Mouse (Mus musculus): ENCODE data around the gene Def8. TPM values are rescaled to one million over a fixed set of nuclear protein-coding genes. Genes with fewer than 3 reads are reported as not detected.

The Def8 gene
- polyA plus RNA-seq, 1 experiment from 2014 or later = 11.6 TPM

GRCm38 (mm10) chr8:123478456-123479218 lies 55.3 kb downstream of the Def8 start:
- H3K27me3 ChIP-seq (replicated peaks; ENCODE audit: insufficient read depth, low read length) = no peaks in the 10 kb centered on the region
- peak overlapping the region; percentile 51 for H3K9ac ChIP-seq (replicated peaks; ENCODE audit: low read depth)
- WGBS = 30% methylated on average over 16 of the region's 16 CpGs
- peak overlapping the region; percentile 73 for H3K4me2 ChIP-seq (replicated peaks; ENCODE audit: low read depth, low read length)
- ATAC-seq = peak; percentile 14; the same call in 1 of the 2 replicates
- peak; percentile 46 for DNase-seq (ENCODE audit: low spot score)
- H3K9me3 ChIP-seq (ENCODE audit: low read length) = no peaks in the 10 kb centered on the region
- peaks cover 11% of the 10 kb centered on the region; the same call in 1 of the 2 replicates for H3K4me1 ChIP-seq (ENCODE audit: insufficient read depth, low read depth, low read length)
- H3K27ac ChIP-seq (ENCODE audit: low read length) = peak overlapping the region; percentile 83
- peaks cover 7% of the 10 kb centered on the region; the same call in 1 of the 2 replicates for H3K36me3 ChIP-seq (ENCODE audit: insufficient read depth, low read length)
- TF ChIP-seq EP300 (IDR thresholded peaks at IDR 0.05) = no peak
- TF ChIP-seq CTCF (IDR thresholded peaks at IDR 0.05) = no peak
- peak overlapping the region; percentile 93 for H3K4me3 ChIP-seq (ENCODE audit: low read depth, low read length)

- Histone ChIP-seq H3K36me3 (ENCODE audit: insufficient read depth, low read length) (peaks cover 36% of the 10 kb centered on the region), H3K27me3 (replicated peaks; ENCODE audit: insufficient read depth, low read length) (no peaks in the 10 kb centered on the region), H3K4me1 (ENCODE audit: insufficient read depth, low read depth, low read length) (peaks cover 3% of the 10 kb centered on the region; the same call in 1 of the 2 replicates), H3K9ac (replicated peaks; ENCODE audit: low read depth) (no peak overlapping the region), H3K27ac (ENCODE audit: low read length) (no peak overlapping the region), H3K4me3 (ENCODE audit: low read depth, low read length) (no peak overlapping the region), H3K9me3 (ENCODE audit: low read length) (no peaks in the 10 kb centered on the region), H3K4me2 (replicated peaks; ENCODE audit: low read depth, low read length) (no peak overlapping the region)
- no peak for TF ChIP-seq EP300 (IDR thresholded peaks at IDR 0.05)
- peak; percentile 61 for TF ChIP-seq CTCF (IDR thresholded peaks at IDR 0.05)
- DNase-seq (ENCODE audit: low spot score) (peak; percentile 21), ATAC-seq (no peak)
- 90% methylated on average over 7 of the region's 7 CpGs for WGBS
Measured at GRCm38 (mm10) chr8:123482627-123483026, 59.3 kb downstream of the Def8 start.

GRCm38 (mm10) chr8:123491280-123492075 lies 68.2 kb downstream of the Def8 start:
- DNase-seq (ENCODE audit: low spot score) (peak; percentile 84), ATAC-seq (peak; percentile 93)
- TF ChIP-seq EP300 (IDR thresholded peaks at IDR 0.05) (0 out of 2 replicates have a peak, but pooled peaks have one; percentile 14), CTCF (IDR thresholded peaks at IDR 0.05) (no peak)
- Histone ChIP-seq H3K27me3 (replicated peaks; ENCODE audit: insufficient read depth, low read length) (no peaks in the 10 kb centered on the region), H3K36me3 (ENCODE audit: insufficient read depth, low read length) (peaks cover 37% of the 10 kb centered on the region), H3K9ac (replicated peaks; ENCODE audit: low read depth) (no peak overlapping the region), H3K4me2 (replicated peaks; ENCODE audit: low read depth, low read length) (no peak overlapping the region), H3K9me3 (ENCODE audit: low read length) (no peaks in the 10 kb centered on the region), H3K27ac (ENCODE audit: low read length) (peak overlapping the region; percentile 66), H3K4me3 (ENCODE audit: low read depth, low read length) (no peak overlapping the region), H3K4me1 (ENCODE audit: insufficient read depth, low read depth, low read length) (no peaks in the 10 kb centered on the region)
- 72% methylated on average over 15 of the region's 15 CpGs for WGBS

GRCm38 (mm10) chr8:123492898-123493297 lies 69.6 kb downstream of the Def8 start:
- DNase-seq (ENCODE audit: low spot score) = no peak
- H3K27me3 ChIP-seq (replicated peaks; ENCODE audit: insufficient read depth, low read length) = no peaks in the 10 kb centered on the region

GRCm38 (mm10) chr8:123497699-123498098 lies 74.4 kb downstream of the Def8 start:
- DNase-seq (ENCODE audit: low spot score) = no peak

More at GRCm38 (mm10) chr8:123492898-123493297, 69.6 kb downstream of the Def8 start:
- H3K9me3 ChIP-seq (ENCODE audit: low read length) = no peaks in the 10 kb centered on the region
- ATAC-seq = no peak
- 96% methylated on average over 9 of the region's 9 CpGs for WGBS
- H3K36me3 ChIP-seq (ENCODE audit: insufficient read depth, low read length) = peaks cover 28% of the 10 kb centered on the region
- no peak for TF ChIP-seq EP300 (IDR thresholded peaks at IDR 0.05)
- TF ChIP-seq CTCF (IDR thresholded peaks at IDR 0.05) = no peak
- H3K4me3 ChIP-seq (ENCODE audit: low read depth, low read length) = no peak overlapping the region
- no peak overlapping the region for H3K4me2 ChIP-seq (replicated peaks; ENCODE audit: low read depth, low read length)
- no peaks in the 10 kb centered on the region for H3K4me1 ChIP-seq (ENCODE audit: insufficient read depth, low read depth, low read length)
- no peak overlapping the region for H3K27ac ChIP-seq (ENCODE audit: low read length)
- no peak overlapping the region for H3K9ac ChIP-seq (replicated peaks; ENCODE audit: low read depth)

GRCm38 (mm10) chr8:123498963-123499362 lies 75.6 kb downstream of the Def8 start:
- no peak for ATAC-seq
- no peak overlapping the region for H3K4me3 ChIP-seq (ENCODE audit: low read depth, low read length)
- 90% methylated on average over 11 of the region's 11 CpGs for WGBS
- no peaks in the 10 kb centered on the region for H3K27me3 ChIP-seq (replicated peaks; ENCODE audit: insufficient read depth, low read length)
- no peak overlapping the region for H3K4me2 ChIP-seq (replicated peaks; ENCODE audit: low read depth, low read length)
- H3K27ac ChIP-seq (ENCODE audit: low read length) = no peak overlapping the region
- peaks cover 12% of the 10 kb centered on the region; the same call in 1 of the 2 replicates for H3K36me3 ChIP-seq (ENCODE audit: insufficient read depth, low read length)
- H3K4me1 ChIP-seq (ENCODE audit: insufficient read depth, low read depth, low read length) = no peaks in the 10 kb centered on the region
- no peak overlapping the region for H3K9ac ChIP-seq (replicated peaks; ENCODE audit: low read depth)
- DNase-seq (ENCODE audit: low spot score) = no peak
- H3K9me3 ChIP-seq (ENCODE audit: low read length) = no peaks in the 10 kb centered on the region
- TF ChIP-seq CTCF (IDR thresholded peaks at IDR 0.05) (no peak), EP300 (IDR thresholded peaks at IDR 0.05) (no peak)

More at GRCm38 (mm10) chr8:123497699-123498098, 74.4 kb downstream of the Def8 start:
- Histone ChIP-seq H3K4me2 (replicated peaks; ENCODE audit: low read depth, low read length) (no peak overlapping the region), H3K4me3 (ENCODE audit: low read depth, low read length) (no peak overlapping the region), H3K27me3 (replicated peaks; ENCODE audit: insufficient read depth, low read length) (no peaks in the 10 kb centered on the region), H3K36me3 (ENCODE audit: insufficient read depth, low read length) (peaks cover 21% of the 10 kb centered on the region), H3K4me1 (ENCODE audit: insufficient read depth, low read depth, low read length) (no peaks in the 10 kb centered on the region), H3K9me3 (ENCODE audit: low read length) (no peaks in the 10 kb centered on the region), H3K27ac (ENCODE audit: low read length) (no peak overlapping the region), H3K9ac (replicated peaks; ENCODE audit: low read depth) (no peak overlapping the region)
- ATAC-seq = no peak
- TF ChIP-seq EP300 (IDR thresholded peaks at IDR 0.05) (no peak), CTCF (IDR thresholded peaks at IDR 0.05) (peak; percentile 37; the same call in 1 of the 2 replicates)
- 82% methylated on average over 4 of the region's 4 CpGs for WGBS
